Mouse (Mus musculus): Measurements from ENCODE around the gene Flywch1. TPM values are rescaled to one million over a fixed set of nuclear protein-coding genes. Genes with fewer than 3 reads are reported as not detected.

The Flywch1 gene
- total and polyA plus RNA-seq, 3 experiments: 25.9 to 40.1 (median 39.4) TPM

- Histone ChIP-seq H3K36me3 (ENCODE audit: control insufficient read depth, insufficient read depth, low read length) (no peaks in the 10 kb centered on the region), H3K27me3 (ENCODE audit: control insufficient read depth, insufficient read depth, low read length) (no peaks in the 10 kb centered on the region), H3K79me2 (replicated peaks; ENCODE audit: control insufficient read depth, insufficient read depth, low read length) (no peaks in the 10 kb centered on the region), H3K4me1 (ENCODE audit: control insufficient read depth, insufficient read depth, low read length) (peaks cover 3% of the 10 kb centered on the region), H3K27ac (peak overlapping the region; percentile 86; the same call in 1 of the 2 replicates), H3K9ac (ENCODE audit: low read depth, low read length) (no peak overlapping the region; the same call in 1 of the 2 replicates), H3K4me3 (peak overlapping the region; percentile 91; the same call in 1 of the 2 replicates)
- intact Hi-C loops (cut with DNase I): no loop called here
- WGBS: 53% methylated on average over 4 of the region's 4 CpGs
- TF ChIP-seq POLR2A (IDR thresholded peaks at IDR 0.05; ENCODE audit: insufficient read depth, low read depth, low read length) (no peak), CTCF (IDR thresholded peaks at IDR 0.05) (no peak), EP300 (IDR thresholded peaks at IDR 0.05; ENCODE audit: insufficient read depth, low read depth, low read length) (no peak)
- no peak for DNase-seq
Measured at GRCm38 (mm10) chr17:23725477-23725876, 45.9 kb downstream of the Flywch1 start.

- WGBS: 65% methylated on average over 7 of the region's 7 CpGs
- no peaks in the 10 kb centered on the region for H3K27me3 ChIP-seq (ENCODE audit: control insufficient read depth, insufficient read depth, low read length)
- no peak for DNase-seq
Measured at GRCm38 (mm10) chr17:23722376-23723125, 48.9 kb downstream of the Flywch1 start, which contains the start of gene 1520401A03Rik. Gene 1520401A03Rik (minus strand): TSS chr17:23722783.

DNA sequence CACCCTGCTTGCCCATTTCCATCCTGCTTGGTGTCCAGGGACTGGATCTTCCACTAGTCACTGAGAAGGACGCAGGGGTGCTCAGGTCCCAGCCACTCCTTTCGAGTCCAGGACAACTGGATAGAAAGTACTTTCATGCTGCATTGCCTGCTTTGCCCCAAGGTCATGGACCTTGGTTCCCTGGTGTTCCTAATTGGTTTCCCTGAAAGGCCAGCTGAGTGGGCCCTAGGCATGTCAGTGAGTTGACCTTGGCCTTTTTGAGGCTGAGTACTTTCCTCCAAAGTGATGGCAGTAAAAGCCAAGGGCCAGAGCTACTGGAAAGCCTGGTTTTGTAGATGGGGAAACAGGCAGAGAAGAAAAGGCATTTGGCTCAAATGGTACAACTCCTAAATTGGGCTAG, 49.5 kb downstream of the Flywch1 start:
- no peak for TF ChIP-seq EP300 (IDR thresholded peaks at IDR 0.05; ENCODE audit: insufficient read depth, low read depth, low read length)
- no peak for TF ChIP-seq POLR2A (IDR thresholded peaks at IDR 0.05; ENCODE audit: insufficient read depth, low read depth, low read length)
- TF ChIP-seq CTCF (IDR thresholded peaks at IDR 0.05): no peak
- WGBS: 93% methylated on average over 2 of the region's 2 CpGs
- H3K79me2 ChIP-seq (replicated peaks; ENCODE audit: control insufficient read depth, insufficient read depth, low read length): no peaks in the 10 kb centered on the region
- intact Hi-C loops (cut with DNase I): no loop called here
- H3K27me3 ChIP-seq (ENCODE audit: control insufficient read depth, insufficient read depth, low read length): no peaks in the 10 kb centered on the region
- H3K36me3 ChIP-seq (ENCODE audit: control insufficient read depth, insufficient read depth, low read length): no peaks in the 10 kb centered on the region
- H3K9ac ChIP-seq (ENCODE audit: low read depth, low read length): no peak overlapping the region
- H3K27ac ChIP-seq: no peak overlapping the region
- no peak for DNase-seq
- H3K4me1 ChIP-seq (ENCODE audit: control insufficient read depth, insufficient read depth, low read length): peaks cover 3% of the 10 kb centered on the region
- no peak overlapping the region for H3K4me3 ChIP-seq

More at GRCm38 (mm10) chr17:23722376-23723125, 48.9 kb downstream of the Flywch1 start, which contains the start of gene 1520401A03Rik:
- no peak within 1 kb of the TSS for H3K9ac ChIP-seq (ENCODE audit: low read depth, low read length)
- H3K79me2 ChIP-seq (replicated peaks; ENCODE audit: control insufficient read depth, insufficient read depth, low read length): no peaks in the 10 kb centered on the region
- no peak within 1 kb of the TSS for H3K27ac ChIP-seq
- intact Hi-C loops (cut with DNase I): no loop called here
- H3K36me3 ChIP-seq (ENCODE audit: control insufficient read depth, insufficient read depth, low read length): no peaks in the 10 kb centered on the region
- peaks cover 3% of the 10 kb centered on the region for H3K4me1 ChIP-seq (ENCODE audit: control insufficient read depth, insufficient read depth, low read length)
- H3K4me3 ChIP-seq: no peak within 1 kb of the TSS
- no peak for TF ChIP-seq POLR2A (IDR thresholded peaks at IDR 0.05; ENCODE audit: insufficient read depth, low read depth, low read length)
- TF ChIP-seq CTCF (IDR thresholded peaks at IDR 0.05): no peak
- no peak for TF ChIP-seq EP300 (IDR thresholded peaks at IDR 0.05; ENCODE audit: insufficient read depth, low read depth, low read length)

DNA sequence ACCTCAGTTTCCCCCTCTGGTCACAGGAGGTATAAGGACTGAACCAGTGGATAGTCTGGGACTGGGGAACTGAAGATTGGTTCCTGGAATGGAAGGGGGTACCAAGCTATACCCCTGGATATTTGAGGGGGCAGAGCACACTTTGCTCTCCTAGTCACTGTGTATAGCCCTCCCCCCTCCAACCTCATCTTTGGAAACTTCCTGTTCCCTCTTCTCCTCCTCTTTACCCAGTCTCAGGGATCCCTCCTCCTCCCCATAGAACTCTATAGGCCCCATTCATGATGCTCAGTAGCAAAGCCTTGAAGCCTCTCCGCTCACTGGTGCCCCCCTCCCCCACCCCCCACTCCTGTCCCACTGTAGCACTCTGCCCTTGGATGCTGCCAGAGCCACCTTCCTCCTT, 51.9 kb downstream of the Flywch1 start:
- no peak for TF ChIP-seq CTCF (IDR thresholded peaks at IDR 0.05)
- no peak for TF ChIP-seq EP300 (IDR thresholded peaks at IDR 0.05; ENCODE audit: insufficient read depth, low read depth, low read length)

DNA sequence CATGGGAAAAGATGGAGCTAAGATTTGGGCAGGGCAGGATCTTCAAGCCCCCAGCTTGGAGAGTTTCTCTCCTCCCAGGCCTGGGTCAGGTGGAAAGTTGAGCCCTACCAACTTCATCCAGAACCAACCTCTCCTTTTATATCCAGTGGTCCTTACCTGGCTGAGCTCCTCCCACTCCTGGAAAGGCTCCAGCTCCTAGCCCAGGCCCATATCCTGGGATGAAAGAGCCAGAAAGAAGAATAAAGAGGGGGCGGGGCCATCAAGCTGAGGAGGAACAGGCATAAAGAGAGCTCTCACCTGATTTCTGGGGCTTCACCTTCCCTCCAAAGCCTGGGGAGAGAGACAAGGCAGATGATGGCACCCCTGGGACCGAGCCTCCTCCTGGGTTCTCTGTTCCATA, 54.4 kb downstream of the Flywch1 start:
- Histone ChIP-seq H3K36me3 (ENCODE audit: control insufficient read depth, insufficient read depth, low read length) (no peaks in the 10 kb centered on the region), H3K4me1 (ENCODE audit: control insufficient read depth, insufficient read depth, low read length) (no peaks in the 10 kb centered on the region), H3K9ac (ENCODE audit: low read depth, low read length) (no peak overlapping the region), H3K27ac (no peak overlapping the region), H3K79me2 (replicated peaks; ENCODE audit: control insufficient read depth, insufficient read depth, low read length) (no peaks in the 10 kb centered on the region), H3K27me3 (ENCODE audit: control insufficient read depth, insufficient read depth, low read length) (no peaks in the 10 kb centered on the region), H3K4me3 (no peak overlapping the region)
- TF ChIP-seq EP300 (IDR thresholded peaks at IDR 0.05; ENCODE audit: insufficient read depth, low read depth, low read length) (no peak), POLR2A (IDR thresholded peaks at IDR 0.05; ENCODE audit: insufficient read depth, low read depth, low read length) (no peak), CTCF (IDR thresholded peaks at IDR 0.05) (no peak)
- no peak for DNase-seq
- intact Hi-C loops (cut with DNase I): no loop called here
- 56% methylated on average over 2 of the region's 2 CpGs for WGBS

More for the DNA sequence above, 51.9 kb downstream of the Flywch1 start:
- no peak overlapping the region for H3K9ac ChIP-seq (ENCODE audit: low read depth, low read length)
- no peak overlapping the region for H3K4me3 ChIP-seq
- no peak overlapping the region for H3K27ac ChIP-seq
- H3K27me3 ChIP-seq (ENCODE audit: control insufficient read depth, insufficient read depth, low read length): no peaks in the 10 kb centered on the region
- 29% methylated on average over 1 of the region's 1 CpGs for WGBS
- H3K36me3 ChIP-seq (ENCODE audit: control insufficient read depth, insufficient read depth, low read length): no peaks in the 10 kb centered on the region
- no peak for DNase-seq
- H3K4me1 ChIP-seq (ENCODE audit: control insufficient read depth, insufficient read depth, low read length): no peaks in the 10 kb centered on the region
- intact Hi-C loops (cut with DNase I): no loop called here
- no peaks in the 10 kb centered on the region for H3K79me2 ChIP-seq (replicated peaks; ENCODE audit: control insufficient read depth, insufficient read depth, low read length)

DNA sequence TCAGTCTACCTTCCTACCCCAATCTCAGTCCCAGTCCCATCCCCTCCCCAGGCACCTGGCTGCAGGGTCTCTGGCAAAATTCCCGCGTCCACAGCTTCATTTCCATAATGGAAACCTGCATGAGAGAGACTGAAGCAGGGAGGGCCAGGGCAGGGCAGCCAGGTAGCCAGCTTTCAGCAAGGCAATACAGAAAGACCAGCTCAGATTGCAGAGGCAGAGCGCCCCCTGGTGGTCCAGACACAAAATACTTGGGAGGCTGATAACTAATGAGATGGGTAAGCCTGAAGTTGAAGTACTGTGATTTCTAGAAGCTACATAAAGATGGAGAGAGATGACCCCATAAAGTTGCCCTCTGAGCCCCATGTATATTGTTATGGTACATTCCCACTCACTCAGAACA, 65.2 kb downstream of the Flywch1 start:
- H3K79me2 ChIP-seq (replicated peaks; ENCODE audit: control insufficient read depth, insufficient read depth, low read length): no peaks in the 10 kb centered on the region
- H3K36me3 ChIP-seq (ENCODE audit: control insufficient read depth, insufficient read depth, low read length): no peaks in the 10 kb centered on the region
- H3K27me3 ChIP-seq (ENCODE audit: control insufficient read depth, insufficient read depth, low read length): no peaks in the 10 kb centered on the region
- H3K4me3 ChIP-seq: no peak overlapping the region
- intact Hi-C loops (cut with DNase I): loop anchor here (2.0 kb wide), 1 partner anchor 45 kb away; the partner anchor contains the start of gene Bicdl2
- H3K4me1 ChIP-seq (ENCODE audit: control insufficient read depth, insufficient read depth, low read length): no peaks in the 10 kb centered on the region
- WGBS: 4% methylated on average over 3 of the region's 3 CpGs
- H3K27ac ChIP-seq: no peak overlapping the region
- no peak overlapping the region for H3K9ac ChIP-seq (ENCODE audit: low read depth, low read length)
- peak; percentile 64 to 81 for DNase-seq
- TF ChIP-seq EP300 (IDR thresholded peaks at IDR 0.05; ENCODE audit: insufficient read depth, low read depth, low read length) (no peak), CTCF (IDR thresholded peaks at IDR 0.05) (peak; percentile 96)

Data from heart, adult 2 months (tissue).